In the genomic region with DNA sequence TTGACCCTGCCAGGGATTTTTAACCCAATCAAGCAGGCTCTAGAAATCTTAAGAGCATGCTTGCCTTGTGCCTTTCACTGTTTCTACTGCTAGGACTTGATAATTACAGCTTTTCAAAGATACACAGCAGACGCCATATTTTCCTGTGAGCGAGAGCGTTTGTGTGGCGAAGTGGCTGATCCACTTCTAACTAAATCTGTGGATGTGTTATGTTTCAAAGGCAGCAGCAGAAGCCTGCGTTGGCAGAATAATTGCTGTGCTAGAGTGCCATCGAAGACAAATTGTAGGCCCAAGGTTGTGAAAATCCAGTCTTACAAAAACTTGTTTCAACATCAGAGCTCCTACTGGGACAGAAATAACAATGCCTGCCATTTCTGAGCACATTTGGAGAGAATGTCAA, we compare ENCODE assay signal across 14 mouse cellular contexts.
DNase-seq lines count a peak whose midpoint lies in the region; ATAC-seq and TF ChIP-seq lines count a peak whose summit lies in the region.
"Had no signal": no experiment of that assay in that cellular context is flagged by ENCODE, and none has a peak within 500 bp of the region (broad histone marks: within the 10 kb centered on the region; RNA-seq: fewer than 3 reads in every experiment).

No protein-coding gene starts in this region.

- no peaks in the 10 kb centered on the region for H3K9me3 ChIP-seq in forebrain, embryonic 15.5 days
- no peaks in the 10 kb centered on the region for H3K9me3 ChIP-seq in forebrain, embryonic 12.5 days
- no peaks in the 10 kb centered on the region for H3K9me3 ChIP-seq in lung, embryonic 14.5 days (ENCODE audit: low read depth, low read length)
- H3K9me3 ChIP-seq: liver, embryonic 15.5 days; stomach, embryonic 15.5 days had no signal

- 51% methylated on average over 6 of the region's 6 CpGs for WGBS in forebrain, embryonic 15.5 days
- WGBS in forebrain, embryonic 12.5 days: 77% methylated on average over 6 of the region's 6 CpGs
- 63% methylated on average over 6 of the region's 6 CpGs for WGBS in lung, embryonic 14.5 days
- 81% methylated on average over 6 of the region's 6 CpGs for WGBS in lung, adult 2 months

- no peak for TF ChIP-seq CTCF in lung, embryonic 14.5 days (IDR thresholded peaks at IDR 0.05; ENCODE audit: low read depth)
- no peak for TF ChIP-seq CTCF in lung, adult 2 months (IDR thresholded peaks at IDR 0.05; ENCODE audit: insufficient read depth, low read length)

- no peak overlapping the region for H3K9ac ChIP-seq in forebrain, embryonic 15.5 days (replicated peaks)
- no peak overlapping the region for H3K9ac ChIP-seq in forebrain, embryonic 12.5 days
- no peak overlapping the region for H3K9ac ChIP-seq in lung, embryonic 14.5 days
- H3K9ac ChIP-seq: liver, embryonic 15.5 days; stomach, embryonic 15.5 days had no signal

- ATAC-seq in forebrain, embryonic 15.5 days (replicated peaks): no peak
- ATAC-seq in forebrain, embryonic 12.5 days (ENCODE audit: low FRiP score): no peak
- no peak for ATAC-seq in lung, embryonic 14.5 days (ENCODE audit: insufficient read depth)

- no peaks in the 10 kb centered on the region for H3K36me3 ChIP-seq in forebrain, embryonic 15.5 days
- no peaks in the 10 kb centered on the region for H3K36me3 ChIP-seq in forebrain, embryonic 12.5 days (replicated peaks)
- no peaks in the 10 kb centered on the region for H3K36me3 ChIP-seq in lung, embryonic 14.5 days (ENCODE audit: insufficient read depth)
- H3K36me3 ChIP-seq: liver, embryonic 15.5 days; stomach, embryonic 15.5 days had no signal

- peaks cover 5% of the 10 kb centered on the region for H3K4me1 ChIP-seq in forebrain, embryonic 15.5 days
- no peaks in the 10 kb centered on the region for H3K4me1 ChIP-seq in forebrain, embryonic 12.5 days
- peaks cover 7% of the 10 kb centered on the region; the same call in 1 of the 2 replicates for H3K4me1 ChIP-seq in lung, embryonic 14.5 days (ENCODE audit: insufficient read depth)
- H3K4me1 ChIP-seq in lung, adult 2 months (ENCODE audit: control insufficient read depth, insufficient read depth, low read length): peaks cover 2% of the 10 kb centered on the region
- H3K4me1 ChIP-seq: liver, embryonic 15.5 days; stomach, embryonic 15.5 days had no signal

- H3K27ac ChIP-seq in forebrain, embryonic 15.5 days (replicated peaks): peak overlapping the region; percentile 34
- H3K27ac ChIP-seq in forebrain, embryonic 12.5 days: no peak overlapping the region
- peak overlapping the region; percentile 19; the same call in 1 of the 2 replicates for H3K27ac ChIP-seq in lung, embryonic 14.5 days (ENCODE audit: low read depth)
- H3K27ac ChIP-seq: liver, embryonic 15.5 days; stomach, embryonic 15.5 days had no signal

- H3K27me3 ChIP-seq in forebrain, embryonic 15.5 days: no peaks in the 10 kb centered on the region
- H3K27me3 ChIP-seq in forebrain, embryonic 12.5 days: no peaks in the 10 kb centered on the region
- no peaks in the 10 kb centered on the region for H3K27me3 ChIP-seq in lung, embryonic 14.5 days (ENCODE audit: insufficient read depth, low read length)
- H3K27me3 ChIP-seq: liver, embryonic 15.5 days; stomach, embryonic 15.5 days had no signal

- no peak overlapping the region for H3K4me2 ChIP-seq in forebrain, embryonic 15.5 days (replicated peaks)
- no peak overlapping the region for H3K4me2 ChIP-seq in forebrain, embryonic 12.5 days
- H3K4me2 ChIP-seq in lung, embryonic 14.5 days: no peak overlapping the region
- H3K4me2 ChIP-seq: liver, embryonic 15.5 days; stomach, embryonic 15.5 days had no signal

- TF ChIP-seq POLR2A in lung, adult 2 months (IDR thresholded peaks at IDR 0.05; ENCODE audit: borderline replicate concordance, extremely low read depth, low read depth, low read length): no peak

- intact Hi-C loops in left cerebral cortex, postnatal 14 days (cut with DNase I): no loop called here

- DNase-seq in lung, embryonic 14.5 days: peak; percentile 29
- no peak for DNase-seq in lung, adult 2 months
- DNase-seq in brain, embryonic 18.5 days (ENCODE audit: low read depth, low spot score): peak; percentile 34
- peak; percentile 20 to 45 for DNase-seq in left cerebral cortex, postnatal 14 days (ENCODE audit: low spot score in 2 of 2)
- no peak for DNase-seq in kidney, adult 18-20 months
- no peak for DNase-seq in kidney, adult 9 months
- DNase-seq: cerebellum, adult 18-20 months; gastrocnemius, postnatal 10 days; heart, postnatal 36 days; kidney, postnatal 25 days had no signal

- no peak overlapping the region for H3K4me3 ChIP-seq in forebrain, embryonic 15.5 days
- no peak overlapping the region for H3K4me3 ChIP-seq in forebrain, embryonic 12.5 days (replicated peaks)
- no peak overlapping the region for H3K4me3 ChIP-seq in lung, embryonic 14.5 days (ENCODE audit: low read depth, low read length)
- no peak overlapping the region for H3K4me3 ChIP-seq in lung, adult 2 months (replicated peaks; ENCODE audit: extremely low read depth, low read depth, low read length)
- H3K4me3 ChIP-seq: liver, embryonic 15.5 days; stomach, embryonic 15.5 days had no signal

Comparison
In these comparisons a context has a peak if more than half of its experiments do, and no peak if none do; other contexts are left out.
1. DNase-seq: peak in lung, embryonic 14.5 days (single experiment), brain, embryonic 18.5 days (single experiment) and left cerebral cortex, postnatal 14 days (2 of 2); none in lung, adult 2 months (single experiment), kidney, adult 18-20 months (single experiment) and kidney, adult 9 months (single experiment).